Mouse (Mus musculus): ENCODE data around the gene Gm11639.

DNA sequence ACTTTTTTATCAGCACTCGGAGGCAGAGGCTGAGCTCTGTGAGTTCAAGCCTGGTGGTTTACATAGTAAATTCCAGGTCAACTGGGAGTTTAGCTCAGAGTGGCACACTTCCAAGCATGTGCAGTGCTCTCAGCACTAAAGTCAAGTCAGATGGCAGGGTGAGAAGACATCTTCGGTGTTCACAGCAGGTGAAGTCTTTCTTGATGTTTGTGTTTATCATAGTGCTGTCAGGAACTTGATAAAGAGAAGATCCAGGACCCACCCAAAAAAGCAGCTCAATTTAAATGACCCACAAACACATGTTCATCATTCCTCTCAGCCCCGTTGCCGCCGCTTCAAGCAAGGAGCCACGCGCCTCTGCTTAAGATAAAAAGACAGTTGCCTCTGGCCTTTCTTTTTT is 450.2 kb downstream of the Gm11639 start:
- TF ChIP-seq POLR2A (IDR thresholded peaks at IDR 0.05; ENCODE audit: low read depth, low read length) (no peak), CTCF (IDR thresholded peaks at IDR 0.05; ENCODE audit: extremely low read depth, insufficient read length, insufficient replicate concordance, low read depth, low read length) (no peak)
